Comparison of ENCODE assay signal across 23 mouse cellular contexts in the genomic region with DNA sequence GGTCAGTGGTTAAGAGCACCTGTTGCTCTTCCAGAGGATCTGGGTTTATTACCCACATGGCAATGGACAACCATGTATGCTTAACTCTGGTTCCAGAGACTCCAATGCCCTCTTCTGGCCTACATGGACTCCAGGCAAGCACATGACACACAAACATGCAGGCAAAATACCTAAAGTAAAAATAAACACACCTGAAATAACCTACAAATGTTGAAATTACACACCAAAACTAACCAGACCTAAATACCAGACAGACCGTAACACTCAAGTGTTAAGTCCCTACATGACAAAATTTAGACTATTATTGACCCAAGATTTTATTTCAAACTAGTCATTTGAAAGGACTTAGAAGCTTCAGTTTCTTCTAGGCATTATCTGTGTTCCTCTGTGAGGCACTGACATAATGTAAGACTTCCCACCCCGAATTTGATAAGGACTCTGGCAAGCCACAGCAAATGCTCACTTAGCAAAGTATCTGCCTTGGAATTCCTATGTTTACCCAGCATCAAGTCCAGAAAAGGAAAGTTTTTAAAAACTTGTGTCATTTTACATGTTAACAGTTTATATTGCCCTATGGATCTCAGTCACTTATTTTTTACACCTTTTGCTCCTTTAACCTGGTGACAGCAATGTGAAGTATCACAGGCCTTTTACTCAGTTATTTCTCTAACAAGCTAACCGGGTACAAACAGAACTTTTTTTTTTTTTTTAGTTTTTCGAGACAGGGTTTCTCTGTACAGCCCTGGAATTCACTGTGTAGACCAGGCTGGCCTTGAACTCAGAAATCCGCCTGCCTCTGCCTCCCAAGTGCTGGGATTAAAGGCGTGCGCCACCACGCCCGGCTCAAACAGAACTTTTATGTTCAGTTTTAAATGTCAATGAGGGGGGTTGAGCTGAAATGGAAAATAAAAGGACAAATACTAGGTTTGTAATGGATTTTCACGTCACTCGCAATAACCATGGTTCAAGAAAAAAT. TPM values are rescaled to one million over a fixed set of nuclear protein-coding genes. Genes with fewer than 3 reads are reported as not detected.
DNase-seq lines count a peak whose midpoint lies in the region; ATAC-seq and TF ChIP-seq lines count a peak whose summit lies in the region.
"Had no signal": no experiment of that assay in that cellular context is flagged by ENCODE, and none has a peak within 500 bp of the region (broad histone marks: within the 10 kb centered on the region; RNA-seq: fewer than 3 reads in every experiment).

No protein-coding gene starts in this region.

- peak; percentile 8; the same call in 1 of the 2 replicates for ATAC-seq in megakaryocyte progenitor cell, adult 5-6 weeks (replicated peaks; ENCODE audit: poor library complexity)
- ATAC-seq in activated CD4-positive, CD25-positive, alpha-beta regulatory T cell, adult 4 months: no peak
- no peak for ATAC-seq in kidney, embryonic 15.5 days (replicated peaks; ENCODE audit: low FRiP score)
- ATAC-seq: forebrain, embryonic 15.5 days; Patski had no signal

- in situ Hi-C loops in CH12.LX (cut with MboI; ENCODE audit: low pct_ligation_motif_present, low pct_unique_long_range_greater_than_20kb, low sequenced_read_pairs): no loop called here

- H3K9ac ChIP-seq in CH12.LX (ENCODE audit: insufficient read depth, low read depth): no peak overlapping the region
- no peak overlapping the region for H3K9ac ChIP-seq in kidney, embryonic 15.5 days
- H3K9ac ChIP-seq: embryonic facial prominence, embryonic 12.5 days; forebrain, embryonic 15.5 days had no signal

- no peak overlapping the region for H3K4me2 ChIP-seq in CH12.LX (ENCODE audit: insufficient read depth, low read depth, poor library complexity, severe bottlenecking)
- no peak overlapping the region for H3K4me2 ChIP-seq in kidney, embryonic 15.5 days
- H3K4me2 ChIP-seq: embryonic facial prominence, embryonic 12.5 days; forebrain, embryonic 15.5 days had no signal

- TF ChIP-seq EP300 in CH12.LX (IDR thresholded peaks at IDR 0.05; ENCODE audit: low read length): no peak

- DNase-seq in embryo, embryonic 9.5 days (ENCODE audit: extremely low spot score): peak; percentile 43
- DNase-seq in embryo, embryonic 10 days (ENCODE audit: low spot score): no peak
- DNase-seq in CH12.LX (ENCODE audit: extremely low read depth) (no peak), ZHBTc4 (ENCODE audit: low read depth, low spot score) (peak; percentile 67)
- no peak for DNase-seq in right cerebral cortex, postnatal 36 days (ENCODE audit: low spot score in 2 of 2)
- DNase-seq: adrenal gland, postnatal 25 days; cerebellum, adult 18-20 months; gastrocnemius, postnatal 25 days; kidney, adult 18-20 months; kidney, postnatal 14 days; left cerebral cortex, postnatal 4 days; lung, adult 2 months; lung, postnatal 36 days; thymus, postnatal 14 days had no signal

- H3K9me3 ChIP-seq in CH12.LX (replicated peaks; ENCODE audit: low read length): no peaks in the 10 kb centered on the region
- no peaks in the 10 kb centered on the region for H3K9me3 ChIP-seq in kidney, embryonic 15.5 days (replicated peaks)
- H3K9me3 ChIP-seq: embryonic facial prominence, embryonic 12.5 days; forebrain, embryonic 15.5 days; midbrain, embryonic 10.5 days had no signal

- H3K27me3 ChIP-seq in CH12.LX (replicated peaks): no peaks in the 10 kb centered on the region
- no peaks in the 10 kb centered on the region for H3K27me3 ChIP-seq in kidney, embryonic 15.5 days
- H3K27me3 ChIP-seq: embryonic facial prominence, embryonic 12.5 days; forebrain, embryonic 15.5 days; Patski had no signal

- H3K36me3 ChIP-seq in CH12.LX (replicated peaks in 1 of 2; ENCODE audit: control insufficient read depth in 1 of 2, insufficient read depth in 1 of 2, low read length in 1 of 2): peaks cover 33 to 45% of the 10 kb centered on the region in 2 experiments
- H3K36me3 ChIP-seq in kidney, embryonic 15.5 days: peaks cover 38% of the 10 kb centered on the region

- H3K4me3 ChIP-seq in CH12.LX (replicated peaks in 1 of 3; ENCODE audit: low read depth in 2 of 3, low read length in 2 of 3, poor library complexity in 1 of 3): no peak overlapping the region
- no peak overlapping the region for H3K4me3 ChIP-seq in kidney, embryonic 15.5 days (replicated peaks)
- H3K4me3 ChIP-seq: embryonic facial prominence, embryonic 12.5 days; forebrain, embryonic 15.5 days; layer of hippocampus, adult 2 months; left cerebral cortex, adult 2 months; midbrain, embryonic 10.5 days had no signal

- dilution Hi-C loops in CH12.LX (cut with MboI; ENCODE audit: extremely low pct_ligation_motif_present, extremely low pct_unique_long_range_greater_than_20kb, low sequenced_read_pairs): no loop called here

- H3K4me1 ChIP-seq in CH12.LX (ENCODE audit: control insufficient read depth in 1 of 2, insufficient read depth in 2 of 2): peaks cover 2 to 22% of the 10 kb centered on the region in 2 experiments; a peak in 3 of 4 replicates
- H3K4me1 ChIP-seq in kidney, embryonic 15.5 days: peaks cover 24% of the 10 kb centered on the region

- H3K79me2 ChIP-seq in CH12.LX (replicated peaks; ENCODE audit: control insufficient read depth, extremely low read depth, insufficient read depth, poor library complexity, severe bottlenecking): peaks cover 27% of the 10 kb centered on the region

- TF ChIP-seq POLR2A in CH12.LX (IDR thresholded peaks at IDR 0.05; ENCODE audit: low read depth, low read length): peak; percentile 32; the same call in 1 of the 2 replicates

- no peak overlapping the region for H3K27ac ChIP-seq in CH12.LX (ENCODE audit: insufficient read depth, low read depth)
- H3K27ac ChIP-seq in kidney, embryonic 15.5 days: no peak overlapping the region
- H3K27ac ChIP-seq: embryonic facial prominence, embryonic 12.5 days; forebrain, embryonic 15.5 days; layer of hippocampus, adult 2 months; left cerebral cortex, adult 2 months; midbrain, embryonic 10.5 days had no signal

- 83% methylated on average over 11 of the region's 11 CpGs for WGBS in kidney, embryonic 15.5 days

- no peak for TF ChIP-seq RAD21 in CH12.LX (IDR thresholded peaks at IDR 0.05; ENCODE audit: low read depth, low read length)

- TF ChIP-seq CTCF in CH12.LX (conservative IDR thresholded peaks at IDR 0.05 in 1 of 2, IDR thresholded peaks at IDR 0.05 in 1 of 2; ENCODE audit: low read depth in 2 of 2, low read length in 2 of 2): peak in 1 of 2 experiments; percentile 7; a peak in 1 of 4 replicates

TF ChIP-seq in CH12.LX, 34 proteins besides CTCF, POLR2A, EP300 and RAD21:
- TF ChIP-seq ETS1 (conservative IDR thresholded peaks at IDR 0.05; ENCODE audit: low read depth, low read length) (no peak), MAX (IDR thresholded peaks at IDR 0.05; ENCODE audit: low read length) (no peak), CHD1 (IDR thresholded peaks at IDR 0.05; ENCODE audit: low read depth, low read length) (no peak), TCF12 (IDR thresholded peaks at IDR 0.05; ENCODE audit: low read depth, low read length) (no peak), POLR2AphosphoS2 (IDR thresholded peaks at IDR 0.05; ENCODE audit: low read depth, low read length) (peak; percentile 96), KAT2A (IDR thresholded peaks at IDR 0.05; ENCODE audit: insufficient replicate concordance, low read length) (no peak), ZMIZ1 (IDR thresholded peaks at IDR 0.05; ENCODE audit: low read depth, low read length) (peak; percentile 72; the same call in 1 of the 2 replicates), NELFE (IDR thresholded peaks at IDR 0.05; ENCODE audit: low read depth, low read length) (no peak), E2F4 (IDR thresholded peaks at IDR 0.05; ENCODE audit: insufficient replicate concordance, low read depth, low read length) (no peak), MXI1 (IDR thresholded peaks at IDR 0.05; ENCODE audit: low read depth, low read length) (no peak), USF2 (conservative IDR thresholded peaks at IDR 0.05; ENCODE audit: low read depth, low read length) (no peak), USF1 (IDR thresholded peaks at IDR 0.05; ENCODE audit: low read depth, low read length) (no peak), SMC3 (IDR thresholded peaks at IDR 0.05; ENCODE audit: low read depth, low read length) (no peak), ZNF384 (IDR thresholded peaks at IDR 0.05; ENCODE audit: low read depth, low read length) (no peak), MYC (IDR thresholded peaks at IDR 0.05; ENCODE audit: low read depth, low read length) (0 out of 2 replicates have a peak, but pooled peaks have one; percentile 40), CHD2 (IDR thresholded peaks at IDR 0.05; ENCODE audit: low read length) (peak; percentile 69), JUN (IDR thresholded peaks at IDR 0.05; ENCODE audit: insufficient read depth, low read depth, low read length) (no peak), ZKSCAN1 (IDR thresholded peaks at IDR 0.05; ENCODE audit: borderline replicate concordance, low read depth, low read length) (no peak), ELF1 (IDR thresholded peaks at IDR 0.05; ENCODE audit: low read depth, low read length) (no peak)
TF ChIP-seq in CH12.LX: peak in this region for 4.

RNA-seq across cellular contexts. Expression of a gene that starts 5.0 kb away (rescaled TPM):
- total RNA-seq in CH12.LX (2012; rRNA removed) (5,116 and 5,207 TPM in 2 replicates), CH12.LX (2014; rRNA removed) (4,147 and 4,213 TPM in 2 replicates)
- polyA plus RNA-seq in CH12.LX (2012; ENCODE audit: insufficient read length, low read depth): 140 and 211 TPM in 2 replicates
- 6,612 and 6,735 TPM in 2 replicates for total RNA-seq in megakaryocyte progenitor cell, adult 5-6 weeks (2015)
- 1,835 and 2,039 TPM in 2 replicates for total RNA-seq in megakaryocyte progenitor cell, adult 5-6 weeks (2017)
- 100 to 1,000 TPM; 116 to 930 TPM for polyA plus RNA-seq in activated CD4-positive, CD25-positive, alpha-beta regulatory T cell, adult 4 months (2017; shearing (Covaris generic))
- 195 and 221 TPM in 2 replicates for polyA plus RNA-seq in kidney, embryonic 15.5 days (2015; fragmentation: Nextera tagmentation; extraction: Ambion mirVana)

RNA-seq across cellular contexts. Expression of a gene that starts 14.7 kb away (rescaled TPM):
- total RNA-seq in CH12.LX (2012; rRNA removed) (not detected in 2 replicates), CH12.LX (2014; rRNA removed) (not detected in 2 replicates)
- 0.18 TPM in 1 of 2 replicates, not detected in the other for polyA plus RNA-seq in CH12.LX (2012; ENCODE audit: insufficient read length, low read depth)
- total RNA-seq in megakaryocyte progenitor cell, adult 5-6 weeks (2015): 0.51 and 3.6 TPM in 2 replicates
- total RNA-seq in megakaryocyte progenitor cell, adult 5-6 weeks (2017): 0.04 and 0.30 TPM in 2 replicates
- under 1 TPM in 1 of 2 experiments, not detected in 1; 0.25 TPM for polyA plus RNA-seq in activated CD4-positive, CD25-positive, alpha-beta regulatory T cell, adult 4 months (2017; shearing (Covaris generic))
- 18.2 and 19.1 TPM in 2 replicates for polyA plus RNA-seq in kidney, embryonic 15.5 days (2015; fragmentation: Nextera tagmentation; extraction: Ambion mirVana)

Comparison
In these comparisons a context has a peak if more than half of its experiments do, and no peak if none do; other contexts are left out.
1. DNase-seq: peak in embryo, embryonic 9.5 days (single experiment) and ZHBTc4 (single experiment); none in embryo, embryonic 10 days (single experiment), CH12.LX (single experiment) and right cerebral cortex, postnatal 36 days (0 of 2).
2. RNA of a gene that starts 14.7 kb away (polyA plus RNA-seq): 18.2 to 19.1 TPM in kidney, embryonic 15.5 days; 0.25 TPM in activated CD4-positive, CD25-positive, alpha-beta regulatory T cell, adult 4 months and 0.18 TPM in CH12.LX; every median in the first group is over 10 times any median in the second.